Mouse (Mus musculus) liver, embryonic 12.5 days (tissue): ENCODE measurements around the gene Cobl. TPM values are rescaled to one million over a fixed set of nuclear protein-coding genes. Genes with fewer than 3 reads are reported as not detected.

Experiments
- ATAC-seq: fragments of 200-750 bp; cut with Nextera tagmentation; 2 replicates; pipeline ENCODE4 v1.8.0; 2017; ENCODE audit warnings: moderate number of reproducible peaks, mild to moderate bottlenecking, moderate library complexity
- H3K27ac ChIP-seq: fragments of 300-500 bp; sonication (generic); 2 replicates; pipeline ENCODE4 v1.5.1; 2016; ENCODE audit warnings: mild to moderate bottlenecking
- H3K27me3 ChIP-seq: fragments of 300-500 bp; sonication (generic); replicated peaks from 2 replicates; pipeline ENCODE4 v1.6.1; 2016; ENCODE audit warnings: mild to moderate bottlenecking, moderate library complexity
- H3K36me3 ChIP-seq: fragments of 300-500 bp; sonication (generic); 2 replicates; pipeline ENCODE4 v1.6.1; 2016; ENCODE audit warnings: mild to moderate bottlenecking, moderate library complexity
- H3K4me1 ChIP-seq: fragments of 300-500 bp; sonication (generic); 2 replicates; pipeline ENCODE4 v1.6.1; 2016
- H3K4me2 ChIP-seq: fragments of 300-500 bp; sonication (generic); 2 replicates; pipeline ENCODE4 v1.6.1; 2016; ENCODE audit warnings: mild to moderate bottlenecking, moderate library complexity
- H3K4me3 ChIP-seq: fragments of 300-500 bp; sonication (generic); 2 replicates; pipeline ENCODE4 v1.5.1; 2016; ENCODE audit warnings: mild to moderate bottlenecking, moderate library complexity
- H3K9ac ChIP-seq: fragments of 300-500 bp; sonication (generic); 2 replicates; pipeline ENCODE4 v1.6.1; 2016; ENCODE audit warnings: mild to moderate bottlenecking, moderate library complexity
- H3K9me3 ChIP-seq: fragments of 300-500 bp; sonication (generic); replicated peaks from 2 replicates; pipeline ENCODE4 v1.6.1; 2016; ENCODE audit warnings: mild to moderate bottlenecking, moderate library complexity
- WGBS: fragments of 180-500 bp; shearing (Covaris S2); methylation state at CpG from one replicate; pipeline ENCODE4 v1.1.7; 2016; ENCODE audit not compliant: insufficient replicate concordance; 5-methylcytosine and 5-hydroxymethylcytosine counted together
- polyA plus RNA-seq: library from polyadenylated mRNA; unstranded; fragments of >200 nt; fragmentation: Nextera tagmentation; extraction: Ambion mirVana; gene quantifications from 2 replicates; pipeline ENCODE4 v1.2.1, GENCODE M21; 2016

Cobl gene
- polyA plus RNA-seq, 1 experiment from 2014 or later = 2.4 TPM

DNA sequence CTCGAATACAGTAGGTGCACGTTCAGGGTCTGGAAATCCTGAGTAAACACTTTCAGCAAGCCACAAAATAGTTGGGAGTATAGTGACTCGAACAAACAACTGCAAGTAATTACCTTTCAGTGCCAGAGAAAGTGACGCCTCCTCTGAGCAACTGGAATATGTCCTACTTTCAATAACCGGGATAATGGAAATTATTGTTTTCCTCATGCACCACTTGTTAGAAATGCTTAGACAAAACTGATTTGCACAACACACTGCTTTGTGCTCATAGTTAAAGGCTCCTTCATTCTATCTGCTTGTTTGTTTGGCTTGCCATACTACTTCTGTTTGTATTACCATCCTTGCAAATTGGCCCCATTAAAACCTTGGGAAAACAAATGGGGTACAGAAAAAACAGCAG, 21.6 kb downstream of the Cobl start:
- Histone ChIP-seq H3K4me2 (no peak overlapping the region), H3K4me1 (no peaks in the 10 kb centered on the region), H3K9me3 (no peaks in the 10 kb centered on the region), H3K27me3 (no peaks in the 10 kb centered on the region), H3K36me3 (no peaks in the 10 kb centered on the region), H3K4me3 (no peak overlapping the region), H3K9ac (no peak overlapping the region), H3K27ac (no peak overlapping the region)
- WGBS = 71% methylated on average over 5 of the region's 5 CpGs
- no peak for ATAC-seq

- no peaks in the 10 kb centered on the region for H3K9me3 ChIP-seq
- H3K36me3 ChIP-seq = no peaks in the 10 kb centered on the region
- H3K27ac ChIP-seq = no peak overlapping the region
- H3K4me3 ChIP-seq = no peak overlapping the region
- H3K9ac ChIP-seq = no peak overlapping the region
- no peaks in the 10 kb centered on the region for H3K4me1 ChIP-seq
- ATAC-seq = no peak
- WGBS = 59% methylated on average over 4 of the region's 4 CpGs
- no peak overlapping the region for H3K4me2 ChIP-seq
- no peaks in the 10 kb centered on the region for H3K27me3 ChIP-seq
These were observed 22.5 kb downstream of the Cobl start for GRCm38 (mm10) chr11:12442283-12442682.

GRCm38 (mm10) chr11:12435905-12436304, 28.9 kb downstream of the Cobl start:
- 65% methylated on average over 3 of the region's 3 CpGs for WGBS
- H3K4me2 ChIP-seq = no peak overlapping the region
- H3K36me3 ChIP-seq = no peaks in the 10 kb centered on the region
- H3K9ac ChIP-seq = no peak overlapping the region
- ATAC-seq = no peak
- no peaks in the 10 kb centered on the region for H3K27me3 ChIP-seq
- H3K27ac ChIP-seq = no peak overlapping the region
- no peak overlapping the region for H3K4me3 ChIP-seq
- no peaks in the 10 kb centered on the region for H3K4me1 ChIP-seq
- H3K9me3 ChIP-seq = no peaks in the 10 kb centered on the region

DNA sequence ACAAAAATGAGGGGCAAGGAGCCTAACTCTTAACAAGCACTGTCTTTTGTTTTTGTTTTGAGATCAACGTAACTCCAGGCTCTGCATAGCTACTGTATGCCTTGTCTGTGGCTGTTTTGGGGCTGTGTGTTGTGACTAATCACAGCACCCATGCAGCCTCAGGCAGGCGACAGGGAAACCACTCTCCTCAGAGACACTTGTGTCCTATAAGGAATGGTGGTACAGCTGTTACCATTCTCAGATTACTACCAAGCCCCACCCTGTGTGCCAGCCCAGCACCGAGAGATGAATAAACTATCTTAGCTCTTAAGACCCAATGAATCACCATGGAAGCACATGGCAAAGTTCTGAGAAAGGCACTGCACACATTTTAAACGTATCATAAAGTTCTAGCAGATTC, 29.7 kb downstream of the Cobl start:
- Histone ChIP-seq H3K27ac (no peak overlapping the region), H3K9ac (no peak overlapping the region), H3K9me3 (no peaks in the 10 kb centered on the region), H3K4me3 (no peak overlapping the region), H3K27me3 (no peaks in the 10 kb centered on the region), H3K4me2 (no peak overlapping the region), H3K4me1 (no peaks in the 10 kb centered on the region), H3K36me3 (no peaks in the 10 kb centered on the region)
- WGBS = 57% methylated on average over 4 of the region's 4 CpGs
- no peak for ATAC-seq

GRCm38 (mm10) chr11:12434597-12434996, 30.2 kb downstream of the Cobl start:
- no peaks in the 10 kb centered on the region for H3K36me3 ChIP-seq
- no peaks in the 10 kb centered on the region for H3K4me1 ChIP-seq
- 34% methylated on average over 4 of the region's 4 CpGs for WGBS
- H3K27me3 ChIP-seq = no peaks in the 10 kb centered on the region
- no peak overlapping the region for H3K4me2 ChIP-seq
- no peak for ATAC-seq
- no peaks in the 10 kb centered on the region for H3K9me3 ChIP-seq
- H3K4me3 ChIP-seq = no peak overlapping the region
- H3K27ac ChIP-seq = no peak overlapping the region
- no peak overlapping the region for H3K9ac ChIP-seq

DNA sequence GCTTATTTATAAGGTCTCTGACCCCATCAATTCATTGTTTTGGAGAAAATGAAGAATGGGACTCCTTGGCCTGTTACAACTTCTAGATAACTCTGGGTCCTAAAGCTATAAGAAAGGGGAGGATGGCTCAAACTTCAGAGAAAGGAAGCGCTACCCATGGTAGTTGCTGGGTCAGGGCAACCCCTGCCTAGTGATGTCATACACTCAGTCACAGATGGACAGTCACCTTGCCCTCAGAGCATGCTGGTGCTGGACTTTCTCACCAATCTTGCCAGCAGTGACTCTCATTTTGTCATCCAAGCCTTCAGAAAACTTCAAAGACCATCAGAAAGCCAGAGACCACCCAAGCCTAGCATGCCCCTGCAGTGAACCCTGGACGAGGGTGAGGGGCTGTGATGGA, 32.8 kb downstream of the Cobl start:
- 50% methylated on average over 2 of the region's 2 CpGs for WGBS
- no peaks in the 10 kb centered on the region for H3K4me1 ChIP-seq
- no peak overlapping the region for H3K27ac ChIP-seq
- H3K9me3 ChIP-seq = no peaks in the 10 kb centered on the region
- no peak overlapping the region for H3K4me2 ChIP-seq
- no peaks in the 10 kb centered on the region for H3K36me3 ChIP-seq
- H3K4me3 ChIP-seq = no peak overlapping the region
- H3K27me3 ChIP-seq = no peaks in the 10 kb centered on the region
- ATAC-seq = no peak
- H3K9ac ChIP-seq = no peak overlapping the region

DNA sequence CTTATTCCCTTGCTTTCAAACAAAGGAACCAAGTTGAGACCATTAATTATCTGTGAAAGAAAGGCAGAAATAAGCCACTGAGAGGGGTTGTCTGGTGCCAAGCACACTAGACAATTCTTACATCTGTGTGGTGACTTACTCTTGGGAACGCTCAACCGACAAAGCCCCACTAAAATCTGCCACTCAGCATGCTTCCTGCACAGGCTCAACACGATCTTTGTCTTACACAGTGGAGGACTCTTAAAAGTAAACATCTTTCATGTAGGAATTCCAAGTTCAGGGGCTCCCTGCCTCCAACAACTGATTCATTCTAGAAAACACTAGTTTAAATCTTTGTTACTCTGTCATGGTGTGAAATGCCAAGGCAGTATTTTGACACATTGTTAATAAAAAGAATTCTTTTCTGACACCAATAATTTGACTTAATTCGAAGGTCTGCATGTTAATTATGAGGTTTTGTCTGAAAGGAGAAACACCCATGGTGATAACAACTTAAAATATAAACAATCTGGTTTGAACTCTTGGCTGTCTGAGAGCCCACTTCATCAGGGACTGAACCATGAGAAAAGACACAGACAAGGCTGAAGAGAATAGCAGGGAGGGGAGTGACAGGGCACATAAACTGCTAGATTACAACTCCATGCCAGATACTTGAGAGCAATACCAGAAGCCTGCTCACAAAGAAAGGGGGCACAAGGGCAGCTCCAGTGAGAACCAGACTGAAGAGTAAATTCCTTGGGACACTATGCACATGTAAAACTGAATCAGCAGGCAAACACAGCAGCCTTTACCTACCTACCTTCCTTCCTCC, 34.3 kb downstream of the Cobl start:
- Histone ChIP-seq H3K36me3 (no peaks in the 10 kb centered on the region), H3K27me3 (no peaks in the 10 kb centered on the region), H3K9me3 (no peaks in the 10 kb centered on the region), H3K4me3 (no peak overlapping the region), H3K4me2 (no peak overlapping the region), H3K4me1 (no peaks in the 10 kb centered on the region), H3K27ac (no peak overlapping the region), H3K9ac (no peak overlapping the region)
- WGBS = 38% methylated on average over 4 of the region's 4 CpGs
- peak; percentile 32; the same call in 1 of the 2 replicates for ATAC-seq

DNA sequence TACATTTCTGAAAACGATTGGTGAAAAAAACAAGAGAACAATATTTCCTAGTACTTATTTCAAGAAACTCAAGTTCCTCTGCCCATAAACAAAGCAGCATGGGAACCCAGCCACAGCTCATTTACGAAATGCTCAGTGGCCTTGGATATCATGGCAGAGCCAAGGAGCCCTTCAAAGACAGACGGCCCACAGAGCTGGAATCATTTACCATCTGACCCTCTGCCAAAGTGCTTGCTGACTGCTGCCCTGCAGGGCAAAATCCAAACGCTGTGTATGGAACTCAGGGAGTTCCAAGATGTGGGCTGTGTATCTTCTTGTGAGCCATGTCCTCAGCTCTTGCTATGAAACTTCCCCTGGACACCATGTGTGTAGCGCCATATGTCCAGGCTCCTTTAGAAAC, 38.0 kb downstream of the Cobl start:
- Histone ChIP-seq H3K4me1 (no peaks in the 10 kb centered on the region), H3K36me3 (no peaks in the 10 kb centered on the region), H3K27ac (no peak overlapping the region), H3K4me2 (no peak overlapping the region), H3K27me3 (no peaks in the 10 kb centered on the region), H3K9me3 (no peaks in the 10 kb centered on the region), H3K4me3 (no peak overlapping the region), H3K9ac (no peak overlapping the region)
- WGBS = 59% methylated on average over 5 of the region's 5 CpGs
- ATAC-seq = no peak

- no peaks in the 10 kb centered on the region for H3K9me3 ChIP-seq
- H3K4me3 ChIP-seq = no peak overlapping the region
- no peaks in the 10 kb centered on the region for H3K27me3 ChIP-seq
- no peak for ATAC-seq
- H3K9ac ChIP-seq = no peak overlapping the region
- no peaks in the 10 kb centered on the region for H3K4me1 ChIP-seq
- H3K36me3 ChIP-seq = no peaks in the 10 kb centered on the region
- WGBS = 49% methylated on average over 2 of the region's 2 CpGs
- no peak overlapping the region for H3K27ac ChIP-seq
- no peak overlapping the region for H3K4me2 ChIP-seq
These were observed 40.6 kb downstream of the Cobl start for GRCm38 (mm10) chr11:12424205-12424604.

GRCm38 (mm10) chr11:12421183-12421582, 43.6 kb downstream of the Cobl start:
- H3K27ac ChIP-seq = no peak overlapping the region
- ATAC-seq = no peak
- H3K36me3 ChIP-seq = no peaks in the 10 kb centered on the region
- no peaks in the 10 kb centered on the region for H3K9me3 ChIP-seq
- whole genome bisulfite sequencing = 65% methylated on average over 5 of the region's 5 CpGs
- no peak overlapping the region for H3K4me2 ChIP-seq
- H3K9ac ChIP-seq = no peak overlapping the region
- no peak overlapping the region for H3K4me3 ChIP-seq
- H3K27me3 ChIP-seq = no peaks in the 10 kb centered on the region
- H3K4me1 ChIP-seq = no peaks in the 10 kb centered on the region

DNA sequence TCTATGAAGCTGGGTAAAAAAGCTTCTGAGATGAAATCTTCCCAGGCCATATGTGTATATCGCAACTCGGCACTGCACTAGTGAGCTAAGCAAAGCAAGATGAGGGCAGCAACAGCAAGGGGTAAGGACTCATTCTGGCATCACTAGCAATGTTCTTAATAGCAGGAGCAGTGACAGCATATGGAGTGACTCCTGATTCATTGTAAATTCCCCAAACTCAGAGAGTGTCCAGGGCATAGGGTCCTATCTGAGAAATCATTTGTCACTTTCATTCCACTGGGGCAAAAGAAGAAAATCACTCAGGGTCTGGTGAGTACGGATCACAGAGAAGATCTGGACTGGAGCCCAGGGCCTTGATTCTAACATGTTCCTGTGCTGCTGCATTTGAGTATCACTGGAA, 44.6 kb downstream of the Cobl start:
- H3K36me3 ChIP-seq = no peaks in the 10 kb centered on the region
- no peaks in the 10 kb centered on the region for H3K9me3 ChIP-seq
- H3K9ac ChIP-seq = no peak overlapping the region
- H3K27me3 ChIP-seq = no peaks in the 10 kb centered on the region
- 67% methylated on average over 3 of the region's 3 CpGs for WGBS
- H3K27ac ChIP-seq = no peak overlapping the region
- H3K4me3 ChIP-seq = no peak overlapping the region
- no peaks in the 10 kb centered on the region for H3K4me1 ChIP-seq
- H3K4me2 ChIP-seq = no peak overlapping the region
- no peak for ATAC-seq

- Histone ChIP-seq H3K4me1 (no peaks in the 10 kb centered on the region), H3K4me2 (no peak overlapping the region), H3K4me3 (no peak overlapping the region), H3K36me3 (no peaks in the 10 kb centered on the region), H3K9me3 (no peaks in the 10 kb centered on the region), H3K9ac (no peak overlapping the region), H3K27ac (no peak overlapping the region), H3K27me3 (no peaks in the 10 kb centered on the region)
- WGBS = 74% methylated on average over 7 of the region's 7 CpGs
- ATAC-seq = no peak
These were observed 47.9 kb downstream of the Cobl start for GRCm38 (mm10) chr11:12416899-12417298.

DNA sequence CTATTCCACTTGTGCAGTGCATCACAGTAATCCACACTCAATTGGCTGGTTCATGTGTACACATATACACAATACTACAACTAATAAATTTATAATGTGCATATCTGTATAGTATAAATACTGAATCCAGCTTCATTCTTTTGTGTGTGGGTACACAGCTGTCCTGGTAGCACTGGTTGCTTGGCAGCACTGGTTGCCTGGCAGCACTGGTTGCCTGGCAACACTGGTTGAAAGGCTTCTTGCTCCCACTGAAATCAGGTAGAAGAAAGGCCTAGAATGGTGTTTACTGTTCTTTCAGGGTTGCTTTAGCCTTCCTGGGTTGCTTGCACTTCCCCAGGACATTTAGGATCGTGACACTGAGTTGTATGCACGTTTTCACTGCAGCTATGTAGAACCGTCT, 49.4 kb downstream of the Cobl start:
- Histone ChIP-seq H3K9ac (no peak overlapping the region), H3K4me1 (no peaks in the 10 kb centered on the region), H3K4me2 (no peak overlapping the region), H3K4me3 (no peak overlapping the region), H3K36me3 (no peaks in the 10 kb centered on the region), H3K9me3 (no peaks in the 10 kb centered on the region), H3K27me3 (no peaks in the 10 kb centered on the region), H3K27ac (no peak overlapping the region)
- 55% methylated on average over 3 of the region's 3 CpGs for WGBS
- no peak for ATAC-seq
